Comparison of ENCODE assay signal across 9 mouse cellular contexts in genomic region chr14:30573983-30574584, GRCm38 (mm10). TPM values are rescaled to one million over a fixed set of nuclear protein-coding genes. Genes with fewer than 3 reads are reported as not detected.
DNase-seq lines count a peak whose midpoint lies in the region; ATAC-seq and TF ChIP-seq lines count a peak whose summit lies in the region.
"Had no signal": no experiment of that assay in that cellular context is flagged by ENCODE, and none has a peak within 500 bp of the region (broad histone marks: within the 10 kb centered on the region; RNA-seq: fewer than 3 reads in every experiment).

No protein-coding gene starts in this region.

- no peaks in the 10 kb centered on the region for H3K27me3 ChIP-seq in hindbrain, embryonic 11.5 days (ENCODE audit: control insufficient read depth, insufficient read depth, low read length)
- H3K27me3 ChIP-seq in lung, embryonic 15.5 days: no peaks in the 10 kb centered on the region
- H3K27me3 ChIP-seq: heart, embryonic 13.5 days had no signal

- TF ChIP-seq POLR2A in brain, embryonic 14.5 days (IDR thresholded peaks at IDR 0.05; ENCODE audit: borderline replicate concordance, extremely low read depth, insufficient read depth, insufficient read length, poor library complexity, severe bottlenecking): no peak

- peaks cover 0 to 19% of the 10 kb centered on the region in 2 experiments; a peak in 2 of 4 replicates for H3K4me1 ChIP-seq in ES-E14 (ENCODE audit: control insufficient read depth in 2 of 2, insufficient read depth in 2 of 2, low read length in 2 of 2, poor library complexity in 1 of 2)
- H3K4me1 ChIP-seq in hindbrain, embryonic 11.5 days (replicated peaks; ENCODE audit: control insufficient read depth, insufficient read depth, low read length): no peaks in the 10 kb centered on the region
- peaks cover 16% of the 10 kb centered on the region for H3K4me1 ChIP-seq in lung, embryonic 15.5 days

- H3K4me2 ChIP-seq in hindbrain, embryonic 11.5 days (replicated peaks; ENCODE audit: low read depth, low read length): no peak overlapping the region
- no peak overlapping the region for H3K4me2 ChIP-seq in lung, embryonic 15.5 days
- H3K4me2 ChIP-seq: heart, embryonic 13.5 days had no signal

- H3K9ac ChIP-seq in ES-E14 (ENCODE audit: insufficient read depth, low read depth, low read length, poor library complexity, severe bottlenecking): no peak overlapping the region
- no peak overlapping the region for H3K9ac ChIP-seq in hindbrain, embryonic 11.5 days (ENCODE audit: low read depth, low read length)
- no peak overlapping the region for H3K9ac ChIP-seq in lung, embryonic 15.5 days
- H3K9ac ChIP-seq: heart, embryonic 13.5 days had no signal

- no peak overlapping the region for H3K4me3 ChIP-seq in ES-E14 (ENCODE audit: insufficient read depth in 1 of 2, low read depth in 1 of 2, low read length in 2 of 2, poor library complexity in 1 of 2, severe bottlenecking in 1 of 2)
- H3K4me3 ChIP-seq in hindbrain, embryonic 11.5 days (ENCODE audit: low read depth, low read length): no peak overlapping the region
- H3K4me3 ChIP-seq in lung, embryonic 15.5 days: no peak overlapping the region
- H3K4me3 ChIP-seq: heart, embryonic 13.5 days had no signal

- peak; percentile 81 for ATAC-seq in erythroblast, adult 5-6 weeks (replicated peaks; ENCODE audit: low FRiP score, poor library complexity, severe bottlenecking)
- ATAC-seq in hindbrain, embryonic 11.5 days (ENCODE audit: low FRiP score): no peak
- peak; percentile 47; the same call in 1 of the 2 replicates for ATAC-seq in lung, embryonic 15.5 days (ENCODE audit: borderline replicate concordance, extremely low read depth, low FRiP score, low TSS enrichment)

- TF ChIP-seq CTCF in brain, embryonic 14.5 days (IDR thresholded peaks at IDR 0.05; ENCODE audit: borderline replicate concordance, extremely low read depth, insufficient read depth, insufficient read length): peak; percentile 80; the same call in 1 of the 2 replicates

- peak; percentile 68 for DNase-seq in ES-E14 (ENCODE audit: low read depth, low spot score)
- DNase-seq in brain, embryonic 14.5 days (ENCODE audit: low read depth): peak; percentile 82
- DNase-seq in hindbrain, embryonic 11.5 days (ENCODE audit: low spot score): peak; percentile 85
- DNase-seq in layer of hippocampus, adult 9-10 months (ENCODE audit: low spot score): peak; percentile 69
- DNase-seq in ovary, postnatal 10 days (ENCODE audit: low spot score): peak; percentile 61
- peak; percentile 70 for DNase-seq in thymus, postnatal 0 days (ENCODE audit: low spot score)

- H3K9me3 ChIP-seq in ES-E14 (ENCODE audit: control insufficient read depth, insufficient read depth, low read depth, low read length): no peaks in the 10 kb centered on the region
- no peaks in the 10 kb centered on the region for H3K9me3 ChIP-seq in hindbrain, embryonic 11.5 days (ENCODE audit: control insufficient read depth, low read length)
- no peaks in the 10 kb centered on the region for H3K9me3 ChIP-seq in lung, embryonic 15.5 days
- H3K9me3 ChIP-seq: heart, embryonic 13.5 days had no signal

- in situ Hi-C loops in ES-E14 (cut with MboI; ENCODE audit: low sequenced_read_pairs in 2 of 2, unreplicated experiment in 2 of 2): no loop called here

- H3K36me3 ChIP-seq in ES-E14 (ENCODE audit: control insufficient read depth, insufficient read depth, low read length, poor library complexity, severe bottlenecking): peaks cover 61% of the 10 kb centered on the region
- H3K36me3 ChIP-seq in hindbrain, embryonic 11.5 days (ENCODE audit: control insufficient read depth, insufficient read depth, low read length): peaks cover 17% of the 10 kb centered on the region
- H3K36me3 ChIP-seq in lung, embryonic 15.5 days: peaks cover 63% of the 10 kb centered on the region

- H3K27ac ChIP-seq in ES-E14 (ENCODE audit: insufficient read depth, low read depth, low read length, poor library complexity, severe bottlenecking): no peak overlapping the region
- H3K27ac ChIP-seq in hindbrain, embryonic 11.5 days (ENCODE audit: low read depth, low read length): no peak overlapping the region
- H3K27ac ChIP-seq in lung, embryonic 15.5 days: no peak overlapping the region
- H3K27ac ChIP-seq: heart, embryonic 13.5 days had no signal

- 69% methylated on average over 6 of the region's 6 CpGs for WGBS in hindbrain, embryonic 11.5 days
- 60% methylated on average over 6 of the region's 6 CpGs for WGBS in lung, embryonic 15.5 days

TF ChIP-seq in ES-E14, 5 proteins besides CTCF, POLR2A, EP300 and RAD21:
- TF ChIP-seq CHD2 (IDR thresholded peaks at IDR 0.05; ENCODE audit: low read depth, low read length) (no peak), HCFC1 (IDR thresholded peaks at IDR 0.05; ENCODE audit: borderline replicate concordance, insufficient read depth, low read length) (no peak), MAFK (IDR thresholded peaks at IDR 0.05; ENCODE audit: insufficient read depth, low read depth, low read length) (no peak), ZC3H11A (IDR thresholded peaks at IDR 0.05; ENCODE audit: borderline replicate concordance, low read depth, low read length) (peak; percentile 51; the same call in 1 of the 2 replicates), ZNF384 (IDR thresholded peaks at IDR 0.05; ENCODE audit: low read depth, low read length) (no peak)

RNA-seq across cellular contexts. Expression of gene Tkt, which starts 25.9 kb away (rescaled TPM):
- 740 and 1,077 TPM in 2 replicates for total RNA-seq in ES-E14 (2012; rRNA removed)
- 224 and 241 TPM in 2 replicates for polyA plus RNA-seq in brain, embryonic 14.5 days (2012; rRNA removed)
- 66.7 and 82.0 TPM in 2 replicates for total RNA-seq in erythroblast, adult 5-6 weeks (2015; ENCODE audit: low replicate concordance)
- total RNA-seq in erythroblast, adult 5-6 weeks (2017; ENCODE audit: low replicate concordance): 175 and 205 TPM in 2 replicates
- polyA plus RNA-seq in hindbrain, embryonic 11.5 days (2014; fragmentation: Nextera tagmentation; extraction: Ambion mirVana): 65.8 and 131 TPM in 2 replicates
- 281 and 289 TPM in 2 replicates for polyA plus RNA-seq in lung, embryonic 15.5 days (2015; fragmentation: Nextera tagmentation; extraction: Ambion mirVana)
- 246 and 255 TPM in 2 replicates for polyA plus RNA-seq in thymus, postnatal 0 days (2015; fragmentation: Nextera tagmentation; extraction: Ambion mirVana)

RNA-seq across cellular contexts. Expression of gene Prkcd, which starts 51.9 kb away (rescaled TPM):
- total RNA-seq in ES-E14 (2012; rRNA removed): 43.8 and 60.3 TPM in 2 replicates
- polyA plus RNA-seq in brain, embryonic 14.5 days (2012; rRNA removed): 36.8 and 44.7 TPM in 2 replicates
- 35.5 and 43.7 TPM in 2 replicates for total RNA-seq in erythroblast, adult 5-6 weeks (2015; ENCODE audit: low replicate concordance)
- 39.9 and 41.3 TPM in 2 replicates for total RNA-seq in erythroblast, adult 5-6 weeks (2017; ENCODE audit: low replicate concordance)
- polyA plus RNA-seq in hindbrain, embryonic 11.5 days (2014; fragmentation: Nextera tagmentation; extraction: Ambion mirVana): 27.4 and 29.4 TPM in 2 replicates
- polyA plus RNA-seq in lung, embryonic 15.5 days (2015; fragmentation: Nextera tagmentation; extraction: Ambion mirVana): 57.9 and 61.7 TPM in 2 replicates
- polyA plus RNA-seq in thymus, postnatal 0 days (2015; fragmentation: Nextera tagmentation; extraction: Ambion mirVana): 57.4 and 63.7 TPM in 2 replicates
